Mouse (Mus musculus): ENCODE data around the gene Uhrf1bp1l.

DNA sequence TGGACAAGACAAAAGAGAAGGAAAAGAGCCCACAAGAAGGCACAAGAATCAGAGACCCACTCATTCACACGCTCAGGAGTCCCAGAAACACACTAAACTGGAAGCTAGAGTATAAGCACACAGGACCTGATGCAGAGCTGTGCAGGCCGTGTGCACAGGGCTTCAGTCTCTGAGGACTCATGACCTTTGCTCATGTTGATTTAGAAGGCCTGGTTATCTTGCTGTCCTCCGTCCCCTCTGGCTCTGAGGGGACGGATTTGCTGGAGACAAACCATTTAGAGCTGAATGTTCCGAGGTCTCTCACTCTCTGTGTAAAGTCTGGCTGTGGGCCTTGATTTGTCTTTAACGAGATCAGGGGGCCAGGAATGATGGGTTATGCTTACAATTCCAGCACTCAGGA, 14.4 kb upstream of the Uhrf1bp1l start:
- TF ChIP-seq CTCF (conservative IDR thresholded peaks at IDR 0.05; ENCODE audit: low read length) (no peak), NANOG (IDR thresholded peaks at IDR 0.05; ENCODE audit: borderline replicate concordance, low read length) (no peak), POU5F1 (IDR thresholded peaks at IDR 0.05; ENCODE audit: borderline replicate concordance, low read length) (no peak)
